Mouse (Mus musculus) retina, adult 2 months (tissue): ENCODE data around the gene Cd163.
A peak's percentile ranks its signal among the peaks of the same experiment; 100 is the strongest.
"Not testable (repeated sequence)": the region's sequence is repeated elsewhere in the genome, so short reads cannot be mapped to it uniquely, and the experiment has no call there.

Experiments used
- DNase-seq: peaks from one replicate; pipeline ENCODE4 v3.0.0-alpha.2; 2012; ENCODE audit warnings: low read depth, low spot score

Cd163 gene

GRCm38 (mm10) chr6:124304356-124304755 lies at the start of gene Cd163:
Cd163 (plus strand) TSS chr6:124304656.
- no peak for DNase-seq

- DNase-seq, result no peak
Observed at GRCm38 (mm10) chr6:124255721-124256470, 48.6 kb upstream of the Cd163 start.

- peak; percentile 22 for DNase-seq
Observed at GRCm38 (mm10) chr6:124260198-124260931, 44.1 kb upstream of the Cd163 start.

GRCm38 (mm10) chr6:124262696-124263095 lies 41.8 kb upstream of the Cd163 start:
- DNase-seq, result peak; percentile 22

GRCm38 (mm10) chr6:124273231-124273880 lies 31.1 kb upstream of the Cd163 start:
- no peak for DNase-seq

GRCm38 (mm10) chr6:124277641-124278040 lies 26.8 kb upstream of the Cd163 start:
- DNase-seq, result no peak

GRCm38 (mm10) chr6:124278291-124278690 lies 26.2 kb upstream of the Cd163 start:
- DNase-seq, result no peak

- no peak for DNase-seq
Observed at GRCm38 (mm10) chr6:124282731-124283130, 21.7 kb upstream of the Cd163 start.

GRCm38 (mm10) chr6:124297378-124297777 lies 7.1 kb upstream of the Cd163 start:
- not testable (repeated sequence) for DNase-seq

GRCm38 (mm10) chr6:124301447-124302192 lies 2.8 kb upstream of the Cd163 start:
- no peak for DNase-seq

GRCm38 (mm10) chr6:124308935-124309334 lies 4.5 kb downstream of the Cd163 start:
- DNase-seq, result no peak

- DNase-seq, result no peak
Observed at GRCm38 (mm10) chr6:124312292-124312691, 7.8 kb downstream of the Cd163 start.

GRCm38 (mm10) chr6:124320371-124320770 lies 15.9 kb downstream of the Cd163 start:
- DNase-seq, result no peak

- no peak for DNase-seq
Observed at GRCm38 (mm10) chr6:124321481-124322475, 17.3 kb downstream of the Cd163 start.

- DNase-seq, result no peak
Observed at GRCm38 (mm10) chr6:124328394-124328991, 24.0 kb downstream of the Cd163 start.

- DNase-seq, result no peak
Observed at GRCm38 (mm10) chr6:124329622-124330021, 25.2 kb downstream of the Cd163 start.

- DNase-seq, result no peak
Observed at GRCm38 (mm10) chr6:124345096-124345495, 40.6 kb downstream of the Cd163 start.

GRCm38 (mm10) chr6:124346613-124347012 lies 42.2 kb downstream of the Cd163 start:
- no peak for DNase-seq

- DNase-seq, result no peak
Observed at GRCm38 (mm10) chr6:124353246-124353645, 48.8 kb downstream of the Cd163 start.

- DNase-seq, result no peak
Observed at GRCm38 (mm10) chr6:124358953-124359352, 54.5 kb downstream of the Cd163 start.
